Mouse (Mus musculus) G1E (cell line): Measurements from ENCODE around the gene Mthfs. TPM values are rescaled to one million over a fixed set of nuclear protein-coding genes. Genes with fewer than 3 reads are reported as not detected.

Experiments used
- ATAC-seq: 2 replicates; pipeline ENCODE4 v1.8.0; 2016; ENCODE audit warnings: mild to moderate bottlenecking; ENCODE audit not compliant: insufficient number of reproducible peaks, poor library complexity, low FRiP score, severe bottlenecking; ENCODE audit errors: extremely low read depth
- DNase-seq: peaks from one replicate; pipeline ENCODE4 v3.0.0; 2012; ENCODE audit warnings: low spot score
- H3K27me3 ChIP-seq: 2 replicates; pipeline ENCODE4 v1.6.1; 2012; ENCODE audit warnings: mild to moderate bottlenecking, low read length, inconsistent platforms; ENCODE audit not compliant: insufficient read depth
- H3K36me3 ChIP-seq: replicated peaks from 2 replicates; pipeline ENCODE3; 2012; ENCODE audit warnings: mild to moderate bottlenecking, inconsistent platforms
- H3K4me1 ChIP-seq: 2 replicates; pipeline ENCODE4 v1.6.1; 2012; ENCODE audit warnings: low read depth, low read length, inconsistent platforms, mixed read lengths; ENCODE audit not compliant: insufficient read depth
- H3K4me3 ChIP-seq: 2 replicates; pipeline ENCODE4 v1.5.1; 2012; ENCODE audit warnings: low read depth, mild to moderate bottlenecking, inconsistent platforms, low read length, moderate library complexity, mixed read lengths
- H3K9me3 ChIP-seq: replicated peaks from 2 replicates; pipeline ENCODE4 v1.6.1; 2012; ENCODE audit warnings: inconsistent platforms
- CTCF ChIP-seq: IDR thresholded peaks from 2 replicates; pipeline ENCODE4 v1.5.1; 2012; ENCODE audit warnings: low read depth, low read length, inconsistent platforms, mixed read lengths
- GATA1 ChIP-seq: IDR thresholded peaks from 2 replicates; pipeline ENCODE4 v1.6.1; 2012; ENCODE audit warnings: borderline replicate concordance, low read length, inconsistent platforms, mixed read lengths
- GATA2 ChIP-seq: IDR thresholded peaks from 2 replicates; pipeline ENCODE4 v1.6.1; 2012; ENCODE audit warnings: low read depth, low read length, inconsistent platforms, borderline replicate concordance
- POLR2AphosphoS5 ChIP-seq: IDR thresholded peaks from 2 replicates; pipeline ENCODE4 v1.6.1; 2012; ENCODE audit warnings: low read depth, low read length, inconsistent platforms; ENCODE audit not compliant: insufficient replicate concordance
- TAL1 ChIP-seq: conservative IDR thresholded peaks from 2 replicates; pipeline ENCODE4 v1.6.1; 2012; ENCODE audit warnings: low read depth, low read length, inconsistent platforms, mixed read lengths
- polyA plus RNA-seq: library from polyadenylated mRNA; stranded (reverse); fragments of >175 nt; gene quantifications from 2 replicates; pipeline ENCODE4 v1.2.3, GENCODE M21; 2012
- total RNA-seq, 2 experiments: library from RNA; stranded (forward) in 1 of 2; stranded (reverse) in 1 of 2; fragments of 200-1000 nt in 1 of 2; fragments of >200 nt in 1 of 2; fragmentation: Nextera tagmentation in 1 of 2; gene quantifications; 2 replicates each; pipeline ENCODE4 v1.2.3; 2014 to 2017

Gene Mthfs
- total and polyA plus RNA-seq, 3 experiments: 3.8 to 16.6 (median 7.3) TPM

- Histone ChIP-seq H3K27me3 (no peaks in the 10 kb centered on the region), H3K4me1 (no peaks in the 10 kb centered on the region), H3K36me3 (no peaks in the 10 kb centered on the region), H3K4me3 (no peak overlapping the region), H3K9me3 (no peaks in the 10 kb centered on the region; the same call in 1 of the 2 replicates)
- TF ChIP-seq GATA2 (no peak), POLR2AphosphoS5 (no peak), CTCF (no peak), GATA1 (no peak), TAL1 (no peak)
- no peak for ATAC-seq
- DNase-seq: no peak
Measured at GRCm38 (mm10) chr9:89270376-89270775, 59.9 kb downstream of the Mthfs start.

GRCm38 (mm10) chr9:89273766-89274165 is 63.3 kb downstream of the Mthfs start:
- TF ChIP-seq CTCF (no peak), POLR2AphosphoS5 (no peak), GATA1 (no peak), GATA2 (no peak), TAL1 (no peak)
- Histone ChIP-seq H3K27me3 (no peaks in the 10 kb centered on the region), H3K9me3 (peaks cover 3% of the 10 kb centered on the region; the same call in 1 of the 2 replicates), H3K36me3 (no peaks in the 10 kb centered on the region), H3K4me3 (no peak overlapping the region), H3K4me1 (no peaks in the 10 kb centered on the region)
- ATAC-seq (no peak), DNase-seq (no peak)

GRCm38 (mm10) chr9:89278207-89278606 is 67.7 kb downstream of the Mthfs start:
- Histone ChIP-seq H3K4me1 (no peaks in the 10 kb centered on the region), H3K36me3 (no peaks in the 10 kb centered on the region), H3K4me3 (no peak overlapping the region), H3K9me3 (peaks cover 3% of the 10 kb centered on the region; the same call in 1 of the 2 replicates), H3K27me3 (no peaks in the 10 kb centered on the region)
- no peak for TF ChIP-seq TAL1
- no peak for TF ChIP-seq GATA2
- TF ChIP-seq CTCF: no peak
- no peak for TF ChIP-seq POLR2AphosphoS5
- no peak for TF ChIP-seq GATA1
- DNase-seq (no peak), ATAC-seq (no peak)

GRCm38 (mm10) chr9:89282374-89283068 is 72.0 kb downstream of the Mthfs start:
- Histone ChIP-seq H3K9me3 (peaks cover 3% of the 10 kb centered on the region; the same call in 1 of the 2 replicates), H3K36me3 (no peaks in the 10 kb centered on the region), H3K4me1 (no peaks in the 10 kb centered on the region), H3K4me3 (no peak overlapping the region), H3K27me3 (no peaks in the 10 kb centered on the region)
- ATAC-seq (no peak), DNase-seq (no peak)
- TF ChIP-seq CTCF (no peak), GATA1 (no peak), GATA2 (no peak), POLR2AphosphoS5 (no peak), TAL1 (no peak)

GRCm38 (mm10) chr9:89288037-89288436 is 77.6 kb downstream of the Mthfs start:
- Histone ChIP-seq H3K4me3 (no peak overlapping the region), H3K9me3 (no peaks in the 10 kb centered on the region), H3K27me3 (no peaks in the 10 kb centered on the region), H3K4me1 (no peaks in the 10 kb centered on the region), H3K36me3 (no peaks in the 10 kb centered on the region)
- no peak for ATAC-seq
- DNase-seq: no peak
- no peak for TF ChIP-seq GATA1
- no peak for TF ChIP-seq POLR2AphosphoS5
- no peak for TF ChIP-seq CTCF
- TF ChIP-seq GATA2: no peak
- TF ChIP-seq TAL1: no peak

GRCm38 (mm10) chr9:89293364-89293763 is 82.9 kb downstream of the Mthfs start:
- TF ChIP-seq POLR2AphosphoS5 (no peak), CTCF (no peak), GATA2 (no peak), GATA1 (no peak), TAL1 (no peak)
- DNase-seq (no peak), ATAC-seq (no peak)
- no peak overlapping the region for H3K4me3 ChIP-seq
- H3K9me3 ChIP-seq: no peaks in the 10 kb centered on the region; the same call in 1 of the 2 replicates
- no peaks in the 10 kb centered on the region for H3K36me3 ChIP-seq
- H3K27me3 ChIP-seq: no peaks in the 10 kb centered on the region
- H3K4me1 ChIP-seq: no peaks in the 10 kb centered on the region
